Mouse (Mus musculus) kidney, embryonic 15.5 days (tissue): ENCODE results near the gene Hrk. TPM values are rescaled to one million over a fixed set of nuclear protein-coding genes. Genes with fewer than 3 reads are reported as not detected.

Experiments used
- ATAC-seq: fragments of 200-750 bp; cut with Nextera tagmentation; replicated peaks from 2 replicates; pipeline ENCODE4 v1.8.0; 2017; ENCODE audit warnings: moderate TSS enrichment; ENCODE audit not compliant: low FRiP score
- H3K27ac ChIP-seq: fragments of 300-500 bp; sonication (generic); 2 replicates; pipeline ENCODE4 v1.5.1; 2015; ENCODE audit warnings: mild to moderate bottlenecking, inconsistent platforms
- H3K27me3 ChIP-seq: fragments of 300-500 bp; sonication (generic); 2 replicates; pipeline ENCODE4 v1.6.1; 2015; ENCODE audit warnings: inconsistent platforms
- H3K36me3 ChIP-seq: fragments of 300-500 bp; sonication (generic); 2 replicates; pipeline ENCODE4 v1.6.1; 2015; ENCODE audit warnings: inconsistent platforms
- H3K4me1 ChIP-seq: fragments of 300-500 bp; sonication (generic); 2 replicates; pipeline ENCODE4 v1.6.1; 2015; ENCODE audit warnings: inconsistent platforms
- H3K4me2 ChIP-seq: fragments of 300-500 bp; sonication (generic); 2 replicates; pipeline ENCODE4 v1.6.1; 2015; ENCODE audit warnings: moderate library complexity, mild to moderate bottlenecking, inconsistent platforms
- H3K4me3 ChIP-seq: fragments of 300-500 bp; sonication (generic); replicated peaks from 2 replicates; pipeline ENCODE4 v1.5.1; 2015; ENCODE audit warnings: mild to moderate bottlenecking, inconsistent platforms
- H3K9ac ChIP-seq: fragments of 300-500 bp; sonication (generic); 2 replicates; pipeline ENCODE4 v1.6.1; 2015; ENCODE audit warnings: mild to moderate bottlenecking, inconsistent platforms
- H3K9me3 ChIP-seq: fragments of 300-500 bp; sonication (generic); replicated peaks from 2 replicates; pipeline ENCODE4 v1.6.1; 2016; ENCODE audit warnings: inconsistent platforms
- WGBS: fragments of 180-500 bp; shearing (Covaris S2); methylation state at CpG from one replicate; pipeline ENCODE4 v1.1.7; 2015; ENCODE audit warnings: mixed read lengths; 5-methylcytosine and 5-hydroxymethylcytosine counted together
- polyA plus RNA-seq: library from polyadenylated mRNA; unstranded; fragments of >200 nt; fragmentation: Nextera tagmentation; extraction: Ambion mirVana; gene quantifications from 2 replicates; pipeline ENCODE4 v1.2.1, GENCODE M21; 2015

Hrk gene
- polyA plus RNA-seq, 1 experiment from 2014 or later, result 0.12 TPM

DNA sequence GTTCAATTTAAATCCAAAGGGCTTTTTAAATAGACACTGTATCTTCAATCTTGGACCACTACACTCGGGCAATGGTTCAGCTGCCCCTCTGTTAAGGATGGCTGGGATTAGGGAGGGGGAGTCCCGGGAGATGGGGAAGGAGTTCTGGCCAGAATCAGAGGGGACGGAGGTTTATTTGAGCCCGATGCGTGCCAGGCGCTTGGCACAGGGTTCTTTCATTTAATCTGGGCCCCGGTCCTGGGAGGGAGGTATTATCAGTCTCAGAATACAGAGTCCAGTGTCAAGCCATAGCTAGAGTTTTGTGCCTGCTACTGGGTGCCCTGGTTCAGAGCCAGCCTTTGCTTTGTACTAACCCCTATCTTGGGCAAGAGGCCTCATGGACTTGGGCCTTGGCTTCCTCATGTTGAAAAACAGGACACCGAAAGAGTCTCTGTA is 3.1 kb downstream of the Hrk start:
- no peak overlapping the region for H3K9ac ChIP-seq
- H3K27ac ChIP-seq, result no peak overlapping the region
- no peak overlapping the region for H3K4me3 ChIP-seq
- no peak overlapping the region for H3K4me2 ChIP-seq
- no peaks in the 10 kb centered on the region for H3K9me3 ChIP-seq
- H3K36me3 ChIP-seq, result no peaks in the 10 kb centered on the region
- no peak for ATAC-seq
- WGBS, result 64% methylated on average over 8 of the region's 8 CpGs
- H3K27me3 ChIP-seq, result peaks cover 93% of the 10 kb centered on the region
- peaks cover 28% of the 10 kb centered on the region for H3K4me1 ChIP-seq

DNA sequence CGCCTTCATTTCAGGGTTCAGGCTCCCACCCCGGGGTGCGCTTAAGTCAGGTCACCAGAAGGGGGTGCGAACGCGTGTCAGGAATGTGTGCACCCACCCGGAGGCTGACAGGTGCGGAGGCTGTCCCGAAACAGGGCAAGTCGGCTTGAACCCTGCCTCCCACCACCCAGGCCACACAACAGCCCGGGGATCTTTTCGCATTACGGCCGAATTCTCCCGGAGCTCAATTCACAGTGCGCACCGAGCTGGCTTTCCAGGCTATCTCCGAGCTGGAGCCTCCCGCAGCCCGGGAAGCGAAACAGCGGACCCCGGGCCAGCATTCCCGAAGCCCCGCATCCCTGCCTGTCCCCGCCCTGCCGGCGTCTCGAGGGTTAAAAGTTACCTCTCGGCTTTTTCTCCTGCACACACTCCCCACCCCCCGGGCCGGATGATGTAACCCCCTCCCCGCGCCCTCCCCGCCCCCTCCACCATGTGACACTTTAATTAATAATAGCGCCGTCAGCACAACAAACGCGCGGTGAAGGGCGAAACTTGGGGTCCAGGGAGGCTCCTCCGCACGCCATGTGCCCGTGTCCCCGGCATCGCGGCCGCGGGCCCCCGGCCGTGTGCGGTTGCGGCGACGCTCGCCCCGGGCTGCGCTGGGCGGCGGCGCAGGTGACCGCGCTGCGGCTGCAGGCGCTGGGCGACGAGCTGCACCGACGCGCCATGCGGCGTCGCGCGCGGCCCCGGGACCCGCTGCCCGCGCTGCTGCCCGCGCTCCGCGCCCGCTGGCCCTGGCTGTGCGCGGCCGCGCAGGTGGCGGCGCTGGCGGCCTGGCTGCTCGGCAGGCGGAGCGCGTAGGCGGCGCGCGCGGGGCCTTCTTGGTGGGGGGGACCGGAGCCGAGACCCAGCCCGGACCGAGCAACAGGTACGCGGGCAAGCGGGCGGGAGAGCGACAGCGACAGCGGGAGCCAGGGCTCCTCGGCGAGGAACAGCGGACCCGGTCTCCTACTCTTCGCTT is 5.1 kb downstream of the Hrk start:
- under 1% methylated on average over 96 of the region's 117 CpGs for WGBS
- peak overlapping the region; percentile 98 for H3K4me2 ChIP-seq
- no peaks in the 10 kb centered on the region for H3K36me3 ChIP-seq
- ATAC-seq, result 0 out of 2 replicates have a peak, but pooled peaks have one; percentile 16
- H3K27me3 ChIP-seq, result peaks cover 93% of the 10 kb centered on the region
- peak overlapping the region; percentile 48; the same call in 1 of the 2 replicates for H3K9ac ChIP-seq
- H3K4me1 ChIP-seq, result peaks cover 31% of the 10 kb centered on the region
- H3K27ac ChIP-seq, result no peak overlapping the region
- no peaks in the 10 kb centered on the region for H3K9me3 ChIP-seq
- H3K4me3 ChIP-seq, result peak overlapping the region; percentile 56

DNA sequence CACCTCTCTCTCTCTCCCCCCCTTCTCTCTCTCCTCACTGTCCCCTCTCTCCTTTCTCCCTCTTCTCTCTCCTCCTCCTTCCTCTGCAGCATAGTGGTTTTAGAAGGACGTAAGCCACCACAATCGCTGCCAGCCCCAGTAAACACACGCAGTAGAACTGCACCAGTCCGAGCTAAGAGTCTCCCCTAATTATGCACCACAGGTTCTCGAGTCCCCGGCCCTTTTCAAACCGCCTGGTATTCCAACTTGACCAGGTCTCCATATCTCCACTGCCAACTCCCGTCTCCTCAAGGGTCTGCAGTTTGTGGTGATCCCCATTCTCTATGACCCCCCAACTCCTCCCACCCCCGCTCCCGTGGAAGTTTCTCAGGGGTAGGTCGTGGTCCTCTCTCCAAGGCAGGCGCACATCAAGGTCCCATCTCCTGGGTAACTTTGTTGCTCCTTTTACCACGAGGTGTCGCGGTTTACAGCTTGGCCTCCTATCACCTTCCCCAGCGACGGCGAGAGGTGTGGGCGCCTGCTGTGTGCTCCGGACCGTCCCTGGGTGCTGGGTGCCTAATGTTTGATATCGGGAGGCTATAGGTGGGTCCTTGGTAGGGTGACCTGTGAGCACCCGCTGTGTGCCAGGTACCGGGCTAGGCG is 6.6 kb downstream of the Hrk start:
- WGBS, result under 1% methylated on average over 25 of the region's 25 CpGs
- no peak for ATAC-seq
- H3K9me3 ChIP-seq, result peaks cover 4% of the 10 kb centered on the region; the same call in 1 of the 2 replicates
- H3K27me3 ChIP-seq, result peaks cover 94% of the 10 kb centered on the region
- peaks cover 34% of the 10 kb centered on the region for H3K4me1 ChIP-seq
- peak overlapping the region; percentile 64 for H3K4me2 ChIP-seq
- H3K9ac ChIP-seq, result no peak overlapping the region
- H3K27ac ChIP-seq, result no peak overlapping the region
- peak overlapping the region; percentile 39 for H3K4me3 ChIP-seq
- H3K36me3 ChIP-seq, result no peaks in the 10 kb centered on the region

DNA sequence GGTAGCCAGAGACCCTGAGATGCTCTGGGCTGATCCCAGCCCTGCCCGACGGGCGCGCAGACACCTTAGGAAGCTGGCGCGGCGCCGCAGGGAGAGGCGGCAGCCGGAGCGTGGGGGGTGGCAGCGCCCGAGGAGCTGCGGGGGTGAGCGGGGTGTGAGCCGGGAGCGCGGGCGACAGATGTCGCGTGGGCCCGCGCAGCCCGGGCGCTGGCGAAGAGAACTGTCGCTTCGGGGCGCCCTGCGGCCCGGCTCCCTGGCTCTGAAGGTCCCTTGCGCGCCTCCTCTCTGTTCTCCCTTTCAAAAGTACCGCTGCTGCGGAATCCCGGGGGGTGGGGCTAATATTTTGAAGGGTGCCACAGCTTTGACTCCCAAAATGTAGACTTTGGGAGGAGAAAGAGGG is 7.2 kb downstream of the Hrk start:
- H3K9ac ChIP-seq, result no peak overlapping the region
- WGBS, result 0% methylated on average over 34 of the region's 36 CpGs
- no peak for ATAC-seq

DNA sequence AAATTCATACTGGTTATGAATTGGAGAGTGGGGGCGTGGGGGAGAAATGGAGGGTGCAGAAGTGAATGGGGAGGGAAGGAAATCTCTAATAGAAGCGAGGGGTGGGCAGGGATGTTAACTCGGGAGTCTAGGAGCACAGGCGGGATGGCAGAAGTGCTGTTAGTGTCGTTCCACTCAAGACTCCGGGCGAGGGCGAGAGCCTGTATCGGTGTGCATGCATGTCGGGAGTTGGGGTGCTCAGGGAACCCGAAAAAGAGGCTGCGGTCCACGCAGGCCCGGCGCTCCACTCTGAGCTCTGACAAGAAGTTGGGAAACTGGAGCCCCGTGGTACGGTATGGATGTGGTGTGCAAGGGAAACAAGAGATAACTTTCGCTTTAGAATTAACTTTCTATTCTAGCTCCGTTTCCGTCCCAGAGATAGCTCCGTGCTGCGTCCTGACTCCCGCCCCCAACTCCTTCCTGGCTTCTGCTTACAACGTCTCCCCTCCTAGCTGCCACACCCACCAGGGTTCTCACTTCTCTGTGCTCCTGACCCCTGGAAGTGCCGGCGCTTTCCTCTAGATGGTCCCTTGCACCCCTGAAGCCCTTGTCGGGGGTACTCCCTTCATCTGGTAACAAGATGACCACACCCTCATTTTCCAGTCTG is 7.8 kb downstream of the Hrk start:
- H3K4me3 ChIP-seq, result peak overlapping the region; percentile 39
- H3K36me3 ChIP-seq, result no peaks in the 10 kb centered on the region
- 2% methylated on average over 27 of the region's 27 CpGs for WGBS
- H3K9me3 ChIP-seq, result peaks cover 4% of the 10 kb centered on the region; the same call in 1 of the 2 replicates
- no peak for ATAC-seq
- H3K27me3 ChIP-seq, result peaks cover 91% of the 10 kb centered on the region
- H3K9ac ChIP-seq, result no peak overlapping the region
- H3K27ac ChIP-seq, result no peak overlapping the region
- H3K4me1 ChIP-seq, result peaks cover 34% of the 10 kb centered on the region
- H3K4me2 ChIP-seq, result peak overlapping the region; percentile 64

More for the DNA sequence above, 7.2 kb downstream of the Hrk start:
- peak overlapping the region; percentile 39 for H3K4me3 ChIP-seq
- no peaks in the 10 kb centered on the region for H3K36me3 ChIP-seq
- H3K4me2 ChIP-seq, result peak overlapping the region; percentile 64
- peaks cover 92% of the 10 kb centered on the region for H3K27me3 ChIP-seq
- peaks cover 4% of the 10 kb centered on the region; the same call in 1 of the 2 replicates for H3K9me3 ChIP-seq
- H3K27ac ChIP-seq, result no peak overlapping the region
- peaks cover 34% of the 10 kb centered on the region for H3K4me1 ChIP-seq

DNA sequence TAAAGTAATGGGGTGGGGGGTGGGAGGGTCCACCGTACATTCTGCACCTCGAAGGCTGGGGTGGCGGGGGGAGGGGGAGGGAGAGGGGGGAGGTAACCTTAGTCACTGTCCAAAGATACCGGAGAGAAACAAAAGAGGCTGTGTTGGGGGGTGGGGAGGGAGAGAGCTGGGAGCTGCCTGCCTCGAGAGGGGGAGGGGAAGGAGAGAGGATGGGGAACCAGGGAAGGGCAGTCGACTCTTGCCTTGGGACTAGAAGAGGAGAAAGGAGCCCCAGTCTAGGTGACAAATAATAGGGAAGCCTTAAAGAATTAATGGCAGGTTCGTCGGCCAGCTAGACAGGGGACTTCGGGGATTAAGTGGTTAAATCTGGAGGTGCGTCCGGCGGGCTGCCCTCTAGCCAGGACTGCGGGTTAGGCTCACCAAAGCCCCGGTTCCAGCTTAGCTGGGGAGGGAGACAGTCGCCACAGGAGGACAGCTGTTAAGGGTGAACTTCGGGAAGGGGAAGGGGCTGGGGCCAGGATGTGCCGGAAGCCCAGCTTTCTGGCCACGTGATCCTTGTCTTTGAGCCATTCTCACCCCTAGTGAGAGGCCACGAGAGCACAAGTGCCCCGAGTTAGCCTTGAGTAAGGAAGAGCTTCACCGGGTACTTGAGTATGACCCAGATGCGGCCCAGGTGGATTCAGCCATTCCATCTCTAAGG is 10.0 kb downstream of the Hrk start:
- H3K4me1 ChIP-seq, result peaks cover 30% of the 10 kb centered on the region
- H3K4me2 ChIP-seq, result peak overlapping the region; percentile 59
- H3K27me3 ChIP-seq, result peaks cover 68% of the 10 kb centered on the region
- WGBS, result 1% methylated on average over 22 of the region's 22 CpGs
- H3K27ac ChIP-seq, result no peak overlapping the region
- no peaks in the 10 kb centered on the region for H3K36me3 ChIP-seq
- peaks cover 4% of the 10 kb centered on the region; the same call in 1 of the 2 replicates for H3K9me3 ChIP-seq
- H3K9ac ChIP-seq, result 0 out of 2 replicates have a peak overlapping the region, but pooled peaks have one; percentile 14
- ATAC-seq, result no peak
- peak overlapping the region; percentile 34 for H3K4me3 ChIP-seq

DNA sequence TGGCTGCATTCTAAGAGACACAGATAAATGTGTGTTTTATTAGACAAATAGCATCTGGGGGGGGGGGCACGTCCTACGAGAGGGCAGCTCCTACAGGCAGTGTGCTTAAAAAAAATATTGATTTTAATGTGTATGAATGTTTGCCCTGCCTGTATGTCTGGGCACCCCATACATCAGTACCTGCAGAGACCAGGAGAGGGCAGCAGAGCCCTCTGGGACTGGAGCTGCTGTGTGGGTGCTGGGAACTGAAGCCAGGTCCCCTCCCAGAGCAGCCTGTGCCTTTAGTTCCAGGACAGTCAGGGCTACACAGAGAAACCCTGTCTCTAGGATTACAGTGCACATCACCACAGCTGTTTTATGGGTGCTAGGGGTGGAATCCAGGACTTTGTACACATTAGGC is 10.7 kb downstream of the Hrk start:
- Histone ChIP-seq H3K4me1 (peaks cover 23% of the 10 kb centered on the region), H3K4me3 (no peak overlapping the region), H3K4me2 (peak overlapping the region; percentile 59; the same call in 1 of the 2 replicates)

DNA sequence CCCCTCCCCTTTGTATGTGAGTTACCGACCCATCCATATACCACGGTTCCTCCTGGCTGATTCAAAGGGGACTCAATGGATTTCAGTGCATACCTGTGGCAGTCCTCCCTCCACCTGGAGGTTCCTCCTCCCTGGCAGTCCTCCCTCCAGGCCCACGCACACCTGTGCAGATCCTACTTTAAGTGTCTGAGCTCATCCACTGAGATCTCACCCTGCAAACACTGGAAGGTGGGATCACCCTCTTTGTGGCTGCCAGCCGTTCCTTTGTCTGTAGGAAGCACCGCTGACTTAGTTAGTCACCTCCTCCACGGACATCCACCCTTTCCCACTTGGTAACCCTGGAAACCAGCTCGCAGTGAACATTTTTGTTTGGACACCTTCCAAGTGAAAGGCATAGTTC is 13.2 kb downstream of the Hrk start:
- Histone ChIP-seq H3K27me3 (peaks cover 42% of the 10 kb centered on the region), H3K9ac (no peak overlapping the region), H3K9me3 (peaks cover 4% of the 10 kb centered on the region; the same call in 1 of the 2 replicates), H3K4me1 (peaks cover 6% of the 10 kb centered on the region), H3K4me2 (no peak overlapping the region), H3K27ac (no peak overlapping the region), H3K4me3 (no peak overlapping the region), H3K36me3 (no peaks in the 10 kb centered on the region)
- no peak for ATAC-seq
- WGBS, result 75% methylated on average over 7 of the region's 7 CpGs

More for the DNA sequence above, 10.7 kb downstream of the Hrk start:
- H3K9ac ChIP-seq, result no peak overlapping the region
- peaks cover 4% of the 10 kb centered on the region; the same call in 1 of the 2 replicates for H3K9me3 ChIP-seq
- H3K36me3 ChIP-seq, result no peaks in the 10 kb centered on the region
- H3K27ac ChIP-seq, result no peak overlapping the region
- WGBS, result 28% methylated on average over 2 of the region's 2 CpGs
- no peak for ATAC-seq
- peaks cover 66% of the 10 kb centered on the region for H3K27me3 ChIP-seq

DNA sequence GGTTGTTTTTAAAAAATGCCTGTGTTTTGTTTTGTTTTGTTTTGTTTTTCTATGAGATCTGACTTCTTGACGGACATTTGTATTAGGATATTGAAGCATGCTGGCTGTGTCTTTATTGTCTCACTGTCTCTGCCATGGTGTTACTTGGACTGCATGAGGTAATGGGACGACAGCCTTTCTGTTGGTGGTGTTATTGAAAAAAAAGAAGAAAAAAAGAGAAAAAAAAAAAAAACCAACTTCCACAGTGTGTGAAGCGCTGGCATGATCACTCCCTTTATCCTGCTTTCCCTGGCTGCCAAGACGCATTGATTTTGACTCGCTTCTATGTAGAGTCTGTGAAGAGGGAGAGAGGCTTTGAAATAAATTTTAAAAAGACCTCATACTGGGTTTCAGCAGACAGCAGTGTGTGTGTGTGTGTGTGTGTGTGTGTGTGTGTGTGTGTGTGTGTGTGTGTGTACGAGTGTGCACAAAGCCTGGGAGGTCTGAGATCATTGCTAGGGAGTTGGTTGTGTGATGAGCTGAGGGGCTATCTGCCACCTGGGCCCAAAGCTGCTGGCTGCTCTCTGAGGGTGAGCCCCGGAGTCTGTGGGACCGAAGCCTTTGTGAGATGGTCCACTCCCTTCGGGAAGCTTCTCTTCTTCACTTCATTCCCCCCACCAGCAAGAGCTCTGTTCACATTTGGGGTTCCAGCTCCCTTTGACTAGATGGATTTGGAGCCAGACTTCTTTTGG is 22.6 kb downstream of the Hrk start:
- no peak overlapping the region for H3K27ac ChIP-seq
- no peak overlapping the region for H3K4me2 ChIP-seq
- no peaks in the 10 kb centered on the region for H3K36me3 ChIP-seq
- H3K9ac ChIP-seq, result no peak overlapping the region
- H3K27me3 ChIP-seq, result peaks cover 38% of the 10 kb centered on the region
- H3K4me1 ChIP-seq, result 0 out of 2 replicates have a peak, but pooled peaks cover 1% of the 10 kb centered on the region
- no peaks in the 10 kb centered on the region for H3K9me3 ChIP-seq
- H3K4me3 ChIP-seq, result no peak overlapping the region
- ATAC-seq, result no peak
- 84% methylated on average over 9 of the region's 9 CpGs for WGBS

DNA sequence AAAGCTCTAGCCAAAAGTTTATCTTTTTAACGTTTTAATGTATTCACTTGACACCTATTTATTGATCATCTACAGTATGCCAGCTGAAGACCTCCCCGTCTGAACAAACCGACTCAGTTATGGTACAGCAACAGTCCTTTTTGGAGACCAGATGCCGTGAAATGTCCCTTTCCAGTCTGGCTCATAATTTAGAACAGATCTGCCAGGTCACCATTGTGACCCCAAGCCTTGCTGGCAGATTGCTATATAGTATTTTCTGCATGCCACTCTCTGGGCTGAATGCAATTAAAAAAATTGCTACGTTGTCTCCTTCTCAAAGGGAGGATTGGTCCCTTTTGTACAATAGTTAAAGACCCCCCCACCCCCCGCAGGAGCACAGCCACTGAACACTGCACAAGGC is 23.9 kb downstream of the Hrk start:
- no peak overlapping the region for H3K4me2 ChIP-seq
- no peak overlapping the region for H3K27ac ChIP-seq
- no peak for ATAC-seq
- 0 out of 2 replicates have a peak, but pooled peaks cover 3% of the 10 kb centered on the region for H3K4me1 ChIP-seq
- peaks cover 48% of the 10 kb centered on the region for H3K27me3 ChIP-seq
- WGBS, result 54% methylated on average over 6 of the region's 6 CpGs
- H3K36me3 ChIP-seq, result no peaks in the 10 kb centered on the region
- H3K4me3 ChIP-seq, result no peak overlapping the region
- H3K9me3 ChIP-seq, result no peaks in the 10 kb centered on the region
- H3K9ac ChIP-seq, result no peak overlapping the region
